Mouse (Mus musculus) kidney, adult 11 months (tissue): ENCODE measurements at regions not wholly inside any gene's neighbourhood (a gene's known extent, or its start where the extent isn't known, plus 50 kb on each side); places are given as distances from the start of the nearest gene placed in this dataset.

Experiments
- DNase-seq: peaks from one replicate; pipeline ENCODE4 v3.0.0; 2022

DNA sequence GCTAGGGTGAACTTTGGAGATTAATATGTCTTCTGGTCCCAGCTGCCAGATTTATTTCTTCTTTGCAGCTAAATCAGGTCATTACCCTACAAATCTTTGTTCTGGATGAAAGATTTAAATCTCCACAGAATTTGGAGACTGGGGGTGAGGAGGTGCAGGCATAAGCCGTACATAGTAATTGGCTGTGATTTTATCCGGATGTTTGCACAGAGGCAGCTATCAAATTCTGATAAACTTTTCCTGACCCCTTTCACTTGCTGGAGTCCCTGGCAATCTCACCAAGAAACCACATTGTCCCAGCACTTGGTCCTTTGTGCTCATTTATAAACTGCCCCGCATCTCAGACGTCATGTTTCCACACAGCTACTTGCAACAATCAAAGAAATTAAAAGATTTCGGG lies 128.8 kb upstream of the Map3k7 start:
- DNase-seq: no peak

DNA sequence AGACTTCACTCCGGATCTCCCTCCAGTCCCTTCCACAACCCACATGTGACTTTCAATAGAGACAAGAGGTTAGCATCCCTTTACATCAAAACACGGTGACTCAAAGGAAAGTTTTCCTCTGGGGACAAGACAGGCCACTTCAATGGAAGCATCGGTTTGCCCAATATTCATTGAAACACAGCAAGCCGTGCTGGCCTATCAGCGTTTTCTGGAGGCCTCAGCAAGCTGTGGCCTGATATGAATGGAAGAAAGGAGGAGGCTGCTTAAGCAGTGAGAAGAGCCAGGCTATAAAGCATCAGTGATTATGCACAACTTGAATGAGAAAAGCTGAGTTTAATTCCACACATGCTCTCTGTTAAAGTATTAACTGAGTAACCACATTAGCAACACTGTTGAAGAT lies 125.3 kb upstream of the Map3k7 start:
- DNase-seq: no peak

DNA sequence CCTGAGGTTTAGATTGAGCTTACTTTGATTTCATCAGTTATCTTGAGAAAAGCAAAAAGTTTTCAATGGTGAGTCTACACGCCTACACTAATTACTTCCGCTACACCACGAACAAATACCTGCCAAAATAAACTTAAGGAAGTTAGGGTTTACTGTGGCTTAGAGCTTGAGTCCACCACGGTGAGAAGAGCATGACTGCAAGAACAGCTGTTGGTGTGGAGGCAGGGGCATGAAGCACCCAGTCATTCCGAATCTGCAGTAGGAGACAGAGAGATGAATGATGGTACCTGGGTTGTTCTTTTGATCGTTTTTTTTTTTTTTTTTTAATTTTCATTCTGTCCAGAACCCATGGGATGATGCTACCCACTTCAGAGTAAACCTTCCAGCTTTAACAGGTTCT lies 114.1 kb upstream of the Map3k7 start:
- no peak for DNase-seq

DNA sequence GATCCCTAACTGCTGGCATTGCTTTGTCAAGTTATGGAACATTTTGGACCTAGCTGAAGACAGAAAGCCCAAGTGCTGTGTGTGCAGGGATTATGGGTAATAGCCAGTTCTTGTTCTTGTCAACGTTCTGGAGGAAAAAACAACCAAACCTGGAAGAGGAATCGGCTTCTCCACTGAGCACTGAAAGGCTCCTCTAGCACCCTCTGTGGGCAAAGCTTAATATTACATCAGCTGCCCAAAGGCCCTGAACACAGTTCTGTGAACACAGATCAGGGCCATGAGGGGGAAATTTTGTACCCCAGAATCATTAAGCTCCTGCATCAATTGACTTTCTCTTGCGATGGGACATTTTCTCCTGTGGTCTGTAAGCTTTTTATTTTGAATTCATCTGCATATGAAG lies 112.9 kb upstream of the Map3k7 start:
- no peak for DNase-seq

DNA sequence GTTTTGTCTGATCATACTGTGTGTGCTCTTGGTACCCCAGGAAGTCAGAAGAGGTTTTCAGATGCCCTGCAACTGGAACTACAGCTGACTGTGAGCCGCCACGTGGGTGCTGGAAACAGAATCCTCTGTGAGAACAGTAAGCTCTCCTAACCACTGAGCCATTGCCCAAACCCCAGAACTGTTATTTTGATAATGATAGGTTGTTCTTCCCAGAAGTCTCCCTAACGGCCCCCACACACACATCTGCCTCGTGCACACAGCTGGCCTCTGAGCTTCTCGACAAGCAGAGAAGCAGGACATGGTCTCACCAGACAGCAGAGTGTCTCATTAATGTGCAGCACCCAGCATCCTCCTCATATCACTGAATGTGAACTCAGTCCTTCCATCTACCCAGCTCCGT lies 110.0 kb upstream of the Map3k7 start:
- no peak for DNase-seq

DNA sequence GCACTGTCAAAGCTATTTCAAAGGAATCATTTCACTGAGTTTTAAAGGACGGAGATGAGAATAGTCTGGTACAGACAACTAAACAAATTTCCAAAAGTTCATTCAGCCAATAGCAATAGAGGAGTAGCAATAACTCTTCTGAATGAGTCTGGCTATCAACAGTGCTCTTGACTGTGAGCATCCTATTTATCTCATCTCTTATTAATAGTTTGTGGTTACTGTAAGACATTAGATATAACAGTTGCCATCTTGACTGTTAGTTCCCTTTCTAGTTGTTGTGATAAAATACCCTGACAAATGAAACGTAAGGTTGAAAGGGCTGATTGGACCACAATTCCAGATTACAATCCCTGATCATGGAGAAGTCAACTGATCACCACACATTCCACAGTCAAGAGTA lies 103.5 kb upstream of the Map3k7 start:
- DNase-seq: no peak

DNA sequence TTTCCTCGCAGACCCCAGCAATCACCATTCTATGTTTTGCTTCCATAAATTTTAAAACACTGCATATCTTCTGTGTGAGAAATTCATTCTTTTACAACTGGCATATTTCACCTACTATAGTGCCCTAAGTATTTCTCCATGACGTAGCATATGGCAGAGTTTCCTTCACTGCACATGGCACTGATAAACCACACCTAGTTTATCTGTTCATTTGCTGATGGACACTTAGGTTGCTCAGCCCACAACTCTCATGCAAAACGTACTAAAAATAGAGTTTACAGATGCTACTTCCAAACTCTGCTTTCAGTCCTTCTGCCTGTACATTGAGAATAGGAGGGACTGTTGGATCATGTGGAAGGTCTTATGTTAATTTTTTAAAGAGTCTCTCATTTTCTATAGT lies 102.7 kb upstream of the Map3k7 start:
- no peak for DNase-seq

DNA sequence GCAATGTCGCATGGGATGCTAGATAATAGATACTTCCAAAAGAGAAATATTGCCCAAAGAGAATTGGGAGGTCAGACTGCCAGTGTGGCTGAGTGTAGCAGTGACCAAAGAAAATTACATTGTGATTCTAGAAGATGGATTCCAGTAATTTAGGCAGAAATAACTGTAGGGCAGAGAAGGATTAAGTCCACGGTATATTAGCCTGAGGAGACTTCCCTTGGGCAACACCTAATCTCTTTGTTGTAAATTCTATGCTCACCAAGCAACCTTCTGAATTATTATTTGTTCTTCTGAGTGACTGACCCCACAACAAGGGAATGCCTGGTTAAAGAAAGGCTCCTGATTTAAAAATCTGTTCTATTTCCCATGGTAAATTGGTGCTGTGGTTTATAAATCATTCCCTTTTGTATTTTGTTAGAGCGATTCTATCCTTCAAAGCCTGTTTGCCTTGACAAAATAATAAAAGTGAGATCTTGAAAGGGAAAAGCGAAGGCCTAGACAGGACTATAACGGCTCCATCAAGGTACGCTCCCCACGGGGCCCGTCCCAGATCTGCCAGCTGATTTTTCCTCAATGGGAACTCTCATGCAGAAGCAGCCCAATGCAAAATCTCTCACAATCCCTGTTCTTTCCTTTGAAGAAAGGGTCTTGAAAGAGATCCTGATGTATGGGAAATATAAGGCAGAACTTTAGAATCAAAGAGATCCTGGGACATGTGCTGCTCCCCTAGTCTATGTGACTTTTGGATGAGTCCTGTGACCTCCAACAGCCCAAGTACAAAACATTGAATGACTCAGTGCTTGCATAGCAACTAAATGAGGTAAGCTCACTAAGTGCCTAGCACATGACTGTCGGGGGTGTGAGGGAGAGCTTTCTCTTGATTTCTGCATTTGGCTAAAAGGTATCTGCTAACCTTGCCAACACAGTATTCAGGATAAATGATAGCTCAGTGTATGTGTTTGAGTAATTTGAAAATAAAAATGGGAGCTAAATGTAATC lies 90.6 kb upstream of the Map3k7 start:
- DNase-seq: no peak

DNA sequence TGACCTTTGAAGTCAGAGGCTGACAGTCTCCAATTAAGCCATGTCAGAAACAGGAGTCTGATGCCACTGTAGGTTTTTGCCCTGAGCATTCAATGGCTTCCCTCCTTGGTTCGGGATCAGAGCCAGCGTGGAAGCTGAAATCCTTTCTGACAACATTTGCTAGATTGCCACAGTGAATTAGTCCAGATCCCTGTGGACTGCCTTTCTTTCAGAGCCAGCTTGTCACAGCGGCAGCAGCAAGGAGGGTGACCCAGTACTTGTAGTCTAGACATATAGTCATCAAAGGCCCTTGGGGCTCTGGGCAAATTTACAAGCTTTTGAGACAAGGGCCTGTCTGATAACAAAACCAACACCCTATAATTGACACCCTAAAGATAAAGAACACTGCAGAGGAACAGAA lies 86.5 kb upstream of the Map3k7 start:
- DNase-seq: no peak

DNA sequence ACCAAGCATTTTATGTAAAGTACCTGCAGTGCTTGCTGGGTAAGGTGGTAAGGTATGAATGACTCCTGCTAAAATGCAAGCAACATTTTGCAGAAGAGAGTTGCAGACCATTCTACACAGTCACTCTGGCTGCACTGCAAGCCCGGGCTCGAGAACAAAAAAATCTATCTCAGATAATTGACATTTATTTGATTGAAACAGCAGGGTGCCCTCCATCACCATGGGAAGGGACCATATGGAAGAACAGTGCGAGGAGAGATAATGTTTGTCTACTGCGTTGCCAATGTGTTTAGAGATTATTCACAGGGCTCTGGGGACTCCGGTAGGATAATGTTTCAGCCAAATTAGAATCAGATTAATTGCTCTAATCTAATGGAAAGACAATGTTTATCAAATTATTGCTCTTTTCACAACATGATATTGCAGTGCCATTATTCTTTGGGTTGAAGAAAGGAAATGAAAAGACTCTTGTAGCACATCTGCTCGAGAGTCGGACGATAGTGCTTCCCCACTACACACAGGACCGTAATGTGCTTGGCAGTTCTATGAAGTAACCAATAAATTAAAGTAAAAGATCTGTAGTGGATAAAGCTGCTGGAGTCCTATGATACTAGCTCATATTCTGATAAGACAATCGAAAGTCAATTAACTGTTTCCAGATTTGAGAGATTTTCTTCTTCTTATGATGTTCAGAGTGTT lies 85.3 kb upstream of the Map3k7 start:
- DNase-seq: no peak

DNA sequence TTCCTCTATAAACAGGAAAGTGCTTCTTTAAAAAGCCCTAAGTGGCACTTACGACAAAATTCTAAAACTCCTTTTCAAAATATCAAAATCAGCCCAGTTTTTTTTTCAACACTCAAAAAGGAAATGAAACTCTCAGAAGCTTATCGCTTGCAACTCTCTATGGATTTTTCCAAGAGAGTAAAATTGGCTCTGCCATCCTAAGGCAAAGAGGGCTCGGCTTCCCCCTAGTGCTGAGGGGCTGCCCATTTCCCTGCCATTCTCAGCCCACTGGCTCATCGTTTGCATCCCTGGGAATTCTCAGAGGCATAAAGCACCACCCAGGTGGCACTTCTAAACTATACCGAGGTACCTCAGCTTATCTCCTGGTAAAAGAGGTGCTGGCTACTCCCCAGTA lies 84.7 kb upstream of the Map3k7 start:
- no peak for DNase-seq

DNA sequence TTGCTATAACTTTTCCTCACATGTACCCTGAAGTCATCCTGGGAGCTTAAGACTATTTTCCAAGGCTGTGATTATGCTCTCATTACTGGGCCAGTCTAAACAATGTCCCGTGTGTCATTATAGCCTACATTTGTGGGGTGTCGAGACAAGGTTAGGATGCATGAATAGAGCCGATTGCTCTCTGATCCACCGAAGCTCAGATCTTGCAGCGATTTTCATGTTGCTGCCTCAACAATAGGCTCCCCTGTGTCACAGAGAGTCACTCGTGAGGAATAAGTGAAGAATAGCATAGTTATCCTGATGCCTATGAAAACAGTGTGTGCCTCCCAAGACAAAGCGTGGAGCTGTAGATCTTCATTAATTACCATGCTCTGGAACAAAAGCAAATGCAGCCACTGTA lies 83.7 kb upstream of the Map3k7 start:
- DNase-seq: no peak

DNA sequence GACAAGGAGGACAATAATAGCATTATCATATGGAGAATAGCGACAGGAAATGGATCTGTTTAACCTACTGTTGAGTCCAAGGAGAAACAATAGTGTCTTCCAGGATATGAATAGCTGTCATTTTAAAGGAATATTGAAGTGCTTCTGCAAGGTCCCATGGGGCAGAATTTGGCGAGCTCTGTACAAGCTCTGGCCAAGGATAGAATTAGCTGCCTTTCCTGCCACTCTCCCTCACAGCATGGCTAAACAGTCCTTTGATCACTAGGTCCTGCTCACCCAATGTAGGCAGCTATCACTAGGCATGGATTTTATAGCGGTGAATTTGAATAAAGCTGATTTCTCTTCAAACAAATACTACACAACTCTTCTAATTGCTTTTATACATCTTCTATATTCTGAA lies 74.2 kb upstream of the Map3k7 start:
- DNase-seq: no peak

DNA sequence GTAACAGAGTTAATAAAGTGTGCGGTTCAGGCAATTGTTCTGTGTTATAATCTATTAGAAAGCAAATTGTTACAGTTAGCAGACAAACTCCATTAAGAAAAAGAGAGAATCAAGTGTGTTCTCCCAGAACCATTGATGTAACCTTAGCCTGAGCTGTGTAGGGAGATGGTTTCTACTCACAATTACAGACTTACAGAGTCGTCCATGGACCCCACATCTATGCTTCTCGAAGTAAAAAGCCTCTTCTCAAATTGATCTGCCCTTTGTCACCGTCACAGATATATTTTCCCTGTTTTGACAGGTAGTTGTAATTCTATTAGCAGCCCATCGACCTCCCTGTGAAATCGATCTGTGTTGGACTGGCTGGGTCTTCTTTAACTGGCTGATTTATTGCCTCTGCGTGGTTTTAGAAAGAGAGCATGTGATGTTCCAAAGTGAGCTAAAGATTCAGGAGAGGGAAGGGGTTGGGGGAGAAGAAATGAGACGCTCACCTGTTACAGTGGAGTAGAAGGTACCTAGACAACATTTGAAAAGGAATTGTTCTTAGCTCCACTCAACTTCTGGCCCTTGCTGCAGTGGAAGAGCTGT lies 54.7 kb upstream of the Map3k7 start:
- DNase-seq: no peak
